Mouse (Mus musculus): ENCODE results near the gene Nab2. TPM values are rescaled to one million over a fixed set of nuclear protein-coding genes. Genes with fewer than 3 reads are reported as not detected.

Gene Nab2
- total RNA-seq, 2 experiments from 2014 or later, result 19.7 to 32.0 TPM

DNA sequence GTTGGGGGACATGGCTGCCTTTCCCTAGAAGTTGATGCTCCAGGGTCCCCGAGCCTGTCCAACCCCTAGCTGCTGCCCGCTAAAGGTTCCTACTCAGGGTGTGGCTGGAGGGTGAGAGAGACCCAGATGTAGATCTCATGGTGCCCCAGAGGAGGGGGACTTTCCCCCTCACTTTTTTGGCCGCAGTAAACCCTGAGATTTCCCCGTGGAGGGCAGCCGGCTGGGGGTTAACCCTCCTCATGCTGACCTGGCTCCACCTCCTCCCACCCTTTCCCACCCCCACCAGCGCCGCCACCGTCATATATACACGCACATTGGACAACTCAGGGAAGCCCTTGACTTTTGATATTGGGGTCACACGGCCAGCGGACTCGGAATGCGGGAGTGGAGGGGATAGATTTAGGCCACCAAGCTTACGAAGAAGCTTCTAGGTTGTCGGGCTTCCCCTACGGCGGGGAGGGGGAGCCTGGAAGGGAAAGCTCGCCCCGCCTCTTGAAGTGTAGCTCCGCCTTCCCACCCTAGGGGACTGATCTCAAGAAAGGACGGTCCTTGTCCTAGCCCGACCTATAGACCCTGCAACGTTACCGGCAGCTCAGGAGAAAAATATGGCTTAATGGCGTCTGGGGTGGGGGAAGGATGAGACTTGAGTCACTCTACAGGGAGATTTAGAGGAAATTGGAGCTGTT, 24.7 kb downstream of the Nab2 start:
- DNase-seq, result peak; percentile 88 to 91

DNA sequence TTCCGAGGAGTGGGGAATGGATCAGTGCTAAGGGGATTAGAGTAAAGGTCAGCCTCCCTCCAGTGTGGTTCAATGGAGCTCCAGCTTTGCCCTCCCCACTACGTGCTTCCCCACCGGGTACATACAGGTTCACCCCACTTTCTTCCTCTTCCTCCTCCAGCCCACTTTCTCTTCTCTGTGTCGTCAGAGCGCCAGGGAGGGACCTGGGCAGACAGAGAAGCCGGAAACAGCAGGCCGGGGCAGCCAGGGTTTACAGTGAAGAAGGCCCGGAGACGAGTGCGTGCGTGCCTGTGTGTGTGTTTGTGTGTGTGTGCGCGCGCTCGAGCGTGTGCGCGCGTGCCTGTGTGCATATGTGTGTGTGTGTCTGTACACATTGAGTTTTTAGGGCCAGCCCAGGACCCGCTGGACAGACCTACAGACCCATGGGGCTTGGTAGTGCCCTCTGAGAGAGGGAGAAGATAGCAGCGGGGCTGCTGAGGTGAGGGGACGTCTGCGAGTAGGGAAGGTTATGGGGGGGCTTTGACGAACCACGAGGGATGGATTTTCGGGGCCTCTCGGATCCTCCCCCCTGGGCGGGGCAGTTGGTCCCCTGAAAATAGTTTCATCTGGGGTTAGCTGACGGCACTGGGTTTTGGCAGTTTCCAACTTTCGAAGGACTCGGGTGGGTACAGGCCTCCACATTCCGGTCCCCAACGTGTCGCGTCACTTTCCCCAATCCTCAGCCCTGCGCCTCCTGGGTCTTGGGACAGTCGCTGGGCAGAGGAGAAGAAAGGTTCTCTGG, 25.4 kb downstream of the Nab2 start, which contains the start of gene Stat6:
Gene Stat6, plus strand, starts transcription at position 215 of the 781 bp plus-strand sequence.
- peak; percentile 86 to 89 for DNase-seq

DNA sequence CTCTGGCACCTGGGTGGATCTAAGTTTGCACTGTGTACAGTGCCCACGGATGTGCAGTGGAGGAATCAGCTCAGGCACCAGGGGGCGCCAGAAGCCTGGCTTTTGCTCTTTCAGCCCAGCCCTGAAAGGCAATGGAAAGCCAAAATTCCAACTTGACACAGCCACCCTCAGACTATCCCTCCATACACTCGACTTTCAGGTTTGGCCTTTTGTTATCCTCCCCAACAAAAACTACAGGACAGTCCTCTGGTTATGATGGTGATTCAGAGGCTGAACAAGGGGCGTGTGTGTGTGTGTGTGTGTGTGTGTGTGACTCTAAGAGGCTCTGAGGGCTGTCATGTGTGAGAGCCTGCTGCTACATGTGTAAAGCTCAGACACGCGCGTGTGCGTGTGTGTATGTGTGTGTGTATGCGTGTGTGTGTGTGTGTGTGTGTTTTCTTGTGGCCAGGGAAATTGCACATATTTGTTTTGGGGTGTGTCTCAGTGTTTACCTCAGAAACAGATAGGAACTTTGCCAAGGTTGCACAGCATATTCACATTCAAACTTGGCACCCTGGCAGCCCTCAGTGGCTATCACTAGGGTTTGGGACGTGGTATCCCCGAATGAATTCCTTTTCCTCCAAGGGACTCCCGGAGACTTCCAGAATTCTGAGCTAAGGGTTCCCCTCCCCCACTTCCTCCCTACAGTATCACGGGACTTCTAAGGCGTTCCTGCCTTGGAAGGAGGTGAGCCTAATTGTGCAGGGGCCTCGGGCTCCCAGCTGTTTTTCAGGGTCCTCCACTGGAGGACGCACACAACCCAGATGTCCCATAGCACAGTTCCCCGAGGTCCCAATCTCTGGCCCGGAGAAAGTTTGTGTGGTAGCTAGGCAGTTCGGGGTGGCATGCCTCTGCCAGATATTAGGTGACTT, 26.3 kb downstream of the Nab2 start:
- peak; percentile 93 to 97 for DNase-seq

DNA sequence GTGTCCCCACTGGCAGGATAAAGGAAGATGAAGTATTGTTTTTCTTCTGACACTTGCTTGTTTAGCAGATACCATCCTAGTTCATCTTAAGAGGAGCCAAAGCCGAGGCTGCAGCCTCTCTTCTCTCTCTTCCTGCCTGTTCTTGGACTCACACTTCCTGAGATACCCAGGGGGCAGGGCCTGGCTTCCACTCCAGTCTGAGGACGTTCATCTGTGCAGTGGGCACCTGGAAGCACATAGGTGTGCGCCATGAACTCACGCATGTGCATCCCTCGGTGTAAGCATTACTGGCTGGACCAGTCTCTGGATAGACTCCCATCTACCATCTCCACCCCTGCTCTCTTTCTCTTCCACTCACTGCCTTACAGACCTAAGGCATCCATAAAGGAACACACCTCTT, 27.9 kb downstream of the Nab2 start:
- DNase-seq, result no peak

DNA sequence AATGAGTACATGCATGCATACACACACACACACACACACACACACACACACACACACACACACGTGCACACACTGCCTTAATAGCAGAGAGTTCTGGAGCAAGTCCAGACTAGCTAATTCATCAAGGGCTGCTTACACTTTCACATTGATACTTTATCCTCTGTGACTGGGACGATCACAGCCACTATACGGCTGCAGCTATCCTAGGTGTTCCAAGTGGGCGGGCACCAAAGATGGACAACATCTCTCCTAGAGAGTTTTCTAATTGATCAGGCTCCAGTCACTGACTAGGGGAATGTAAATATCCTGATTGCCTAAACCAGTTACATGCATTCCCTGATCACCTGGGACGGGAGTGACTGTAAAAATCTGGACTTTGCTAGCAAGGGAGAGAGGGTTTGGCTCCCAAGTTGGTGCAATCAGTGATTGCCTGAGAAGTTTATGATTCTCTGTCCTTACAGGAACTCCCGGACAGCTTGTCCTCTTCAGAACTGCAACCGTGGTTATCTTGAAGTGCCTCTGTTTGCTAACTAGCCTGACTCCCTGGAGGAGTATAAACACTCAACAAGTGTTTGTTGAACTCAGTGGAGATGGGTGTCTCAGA, 35.6 kb downstream of the Nab2 start:
- no peak for DNase-seq

DNA sequence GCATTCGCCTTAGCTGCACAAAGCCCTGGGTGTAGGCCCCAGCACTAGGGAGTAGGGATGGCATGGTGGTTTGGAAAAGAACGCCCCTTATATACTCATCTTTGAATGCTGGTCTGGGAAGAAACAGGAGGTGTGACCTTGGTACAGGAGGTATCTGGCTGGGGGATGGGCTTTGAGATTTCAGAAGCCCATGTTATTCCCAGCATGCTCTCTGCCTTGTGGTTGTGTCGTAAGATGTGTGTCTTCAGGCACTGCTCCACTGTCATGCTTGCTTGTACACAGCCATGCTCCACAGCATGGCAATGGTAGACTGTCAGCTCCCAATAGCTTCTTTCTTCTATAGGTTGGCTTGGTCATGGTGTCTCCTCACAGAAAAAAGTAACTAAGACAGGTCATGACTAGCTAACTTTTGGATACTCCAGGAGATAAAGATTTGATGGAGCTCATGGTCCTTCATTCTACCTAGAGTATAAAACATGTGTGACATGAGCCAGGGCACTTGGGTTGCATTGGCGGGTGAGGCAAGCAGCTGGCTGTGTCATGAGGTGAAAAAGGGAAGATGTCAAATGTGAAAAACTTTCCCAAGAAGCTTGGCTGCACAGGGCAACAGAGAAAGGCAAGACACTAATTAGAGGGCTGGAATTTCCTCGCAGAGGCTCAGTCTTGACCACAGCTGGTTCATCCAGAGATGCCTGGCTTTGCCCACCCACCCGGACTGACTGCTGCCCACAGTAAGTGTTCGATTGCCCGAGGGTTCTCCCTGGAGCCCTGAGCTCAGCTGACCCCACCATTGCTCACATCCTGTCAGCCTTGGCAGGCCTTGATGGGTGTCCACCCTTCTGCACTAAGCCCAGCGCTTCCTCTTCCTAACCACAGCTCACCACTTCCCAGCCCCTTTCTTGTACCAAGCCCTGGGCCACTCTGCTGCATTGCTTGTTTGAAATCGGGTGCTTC, 36.8 kb downstream of the Nab2 start:
- DNase-seq, result peak in 1 of 2 experiments; percentile 30

DNA sequence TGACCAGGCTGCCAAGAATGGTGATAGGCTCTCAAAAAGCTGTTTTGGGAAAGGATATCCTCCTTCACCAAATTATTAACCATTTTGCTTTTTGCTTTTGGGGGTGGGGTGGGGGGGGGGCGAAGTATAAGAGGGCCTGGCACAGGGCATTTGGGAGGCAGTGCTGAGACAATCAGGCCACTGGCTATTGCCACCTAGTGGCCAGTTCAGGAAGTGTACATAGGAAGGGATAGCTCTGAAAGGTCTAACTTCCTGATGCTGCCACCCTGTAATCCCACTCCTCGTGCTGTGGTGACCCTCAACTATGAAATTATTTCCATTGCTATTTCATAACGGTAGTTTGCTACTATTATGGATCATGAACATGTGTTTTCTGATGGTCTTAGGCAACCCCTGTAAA, 41.9 kb downstream of the Nab2 start:
- DNase-seq, result peak in 1 of 2 experiments; percentile 46

DNA sequence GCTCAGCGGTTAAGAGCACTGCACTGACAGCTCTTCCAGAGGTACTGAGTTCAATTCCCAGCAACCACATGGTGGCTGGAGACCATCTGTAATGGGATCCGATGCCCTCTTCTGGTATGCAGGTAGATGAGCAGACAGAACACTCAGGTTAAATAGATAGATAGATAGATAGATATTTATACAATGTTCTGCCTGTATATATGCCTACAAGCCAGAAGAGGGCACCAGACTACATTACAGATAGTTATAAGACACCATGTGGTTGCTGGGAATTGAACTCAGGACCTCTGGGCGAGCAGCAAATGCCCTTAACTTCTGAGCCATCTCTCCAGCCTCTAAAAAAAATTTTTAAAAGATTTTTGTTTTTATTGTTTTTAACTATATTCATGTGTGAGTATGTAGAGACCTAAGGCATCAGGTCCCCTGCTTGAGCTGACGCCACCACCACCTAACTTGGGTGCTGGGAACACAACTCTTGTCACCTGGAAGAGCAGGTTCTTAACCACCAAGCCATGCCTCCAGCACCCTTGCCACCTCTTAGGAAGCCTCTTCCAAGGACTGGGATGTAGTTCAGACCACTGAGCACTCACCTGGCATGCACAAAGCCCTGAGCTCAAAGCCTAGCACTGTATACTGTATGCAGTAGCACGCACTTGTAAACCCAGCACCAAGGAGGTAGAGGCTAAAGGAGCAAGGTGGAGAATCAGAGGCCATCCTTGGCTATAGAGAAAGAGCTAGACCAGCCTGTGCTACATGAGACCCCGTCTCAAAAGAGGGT, 44.7 kb downstream of the Nab2 start:
- DNase-seq, result no peak

DNA sequence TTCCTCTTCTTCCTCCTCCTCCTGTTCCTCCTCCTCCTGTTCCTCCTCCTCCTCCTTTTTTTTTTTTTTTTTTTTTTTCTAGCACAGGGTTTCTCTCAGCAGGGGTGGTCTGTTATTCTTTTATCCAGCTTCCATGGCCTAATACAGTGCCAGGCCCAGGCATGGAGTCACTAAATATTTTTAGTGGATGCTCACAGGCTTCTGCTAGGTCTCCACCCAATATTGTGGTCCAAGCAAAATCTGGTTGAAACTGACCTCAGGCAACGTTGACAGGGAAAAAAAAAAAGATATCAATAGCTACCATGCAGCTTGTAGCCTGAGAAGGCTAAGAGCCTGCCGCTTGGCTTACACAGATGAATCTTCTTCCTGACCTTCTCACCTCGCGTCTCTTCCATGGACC, 45.7 kb downstream of the Nab2 start:
- DNase-seq, result no peak

DNA sequence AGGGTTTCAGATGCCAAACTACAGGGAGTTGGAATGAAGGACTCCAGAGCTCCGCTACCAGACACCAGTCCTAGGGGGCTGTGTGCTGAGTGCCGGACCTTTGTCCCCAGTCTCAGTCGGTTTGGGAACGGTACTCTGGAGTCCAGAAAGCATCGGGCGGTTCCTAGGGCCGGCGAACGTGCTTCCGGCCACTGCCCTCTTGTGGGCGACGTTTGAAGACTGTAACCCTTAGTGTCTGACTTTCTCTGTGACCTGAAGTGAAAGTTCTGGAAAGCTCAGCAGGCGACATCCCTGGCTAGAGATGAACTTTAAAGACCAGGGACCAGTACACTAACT, 46.3 kb downstream of the Nab2 start:
- DNase-seq, result peak; percentile 85 to 86

DNA sequence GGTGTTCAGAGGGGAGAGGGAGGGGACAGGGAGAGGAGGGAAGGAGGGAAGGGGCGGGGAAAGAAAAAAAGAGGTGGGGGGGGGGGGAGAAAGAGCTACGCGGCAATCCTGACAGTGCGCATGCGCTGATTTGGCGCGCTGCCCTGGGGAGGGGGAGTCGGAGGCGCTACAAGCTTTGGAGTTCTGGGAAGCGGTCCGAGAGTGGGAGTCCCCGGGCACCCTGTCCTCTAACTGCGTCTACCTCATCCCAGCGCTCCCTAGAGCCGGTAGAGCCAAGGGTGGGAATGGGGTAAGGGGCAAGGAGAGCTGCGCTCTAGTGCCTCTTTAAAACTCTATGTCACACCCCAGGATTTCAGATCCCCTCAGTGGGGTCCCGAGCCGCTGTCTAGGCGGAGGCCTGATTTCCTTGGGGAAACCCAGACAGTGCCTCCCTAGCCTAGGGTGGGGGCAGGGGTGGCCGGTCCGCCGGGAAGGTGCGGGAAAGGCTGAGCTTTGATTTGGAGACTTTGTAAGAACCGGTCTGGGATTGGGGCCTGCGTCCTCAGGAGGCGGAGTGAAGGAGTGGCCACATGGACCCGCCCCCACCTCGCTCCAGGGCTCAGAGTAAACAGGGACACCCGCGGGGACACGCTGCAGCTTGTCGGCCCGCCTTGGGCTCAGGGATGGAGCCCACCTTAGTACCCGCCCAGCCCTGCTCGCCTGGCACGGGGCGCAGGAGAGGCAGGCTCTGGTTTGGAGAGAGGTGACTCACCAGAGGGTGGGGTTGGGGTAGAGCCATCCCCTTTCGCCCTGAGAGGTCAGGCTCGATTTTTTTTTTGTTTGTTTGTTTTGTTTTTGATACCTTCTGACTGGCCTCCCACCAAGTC, 46.9 kb downstream of the Nab2 start:
- DNase-seq, result peak; percentile 92 to 93

DNA sequence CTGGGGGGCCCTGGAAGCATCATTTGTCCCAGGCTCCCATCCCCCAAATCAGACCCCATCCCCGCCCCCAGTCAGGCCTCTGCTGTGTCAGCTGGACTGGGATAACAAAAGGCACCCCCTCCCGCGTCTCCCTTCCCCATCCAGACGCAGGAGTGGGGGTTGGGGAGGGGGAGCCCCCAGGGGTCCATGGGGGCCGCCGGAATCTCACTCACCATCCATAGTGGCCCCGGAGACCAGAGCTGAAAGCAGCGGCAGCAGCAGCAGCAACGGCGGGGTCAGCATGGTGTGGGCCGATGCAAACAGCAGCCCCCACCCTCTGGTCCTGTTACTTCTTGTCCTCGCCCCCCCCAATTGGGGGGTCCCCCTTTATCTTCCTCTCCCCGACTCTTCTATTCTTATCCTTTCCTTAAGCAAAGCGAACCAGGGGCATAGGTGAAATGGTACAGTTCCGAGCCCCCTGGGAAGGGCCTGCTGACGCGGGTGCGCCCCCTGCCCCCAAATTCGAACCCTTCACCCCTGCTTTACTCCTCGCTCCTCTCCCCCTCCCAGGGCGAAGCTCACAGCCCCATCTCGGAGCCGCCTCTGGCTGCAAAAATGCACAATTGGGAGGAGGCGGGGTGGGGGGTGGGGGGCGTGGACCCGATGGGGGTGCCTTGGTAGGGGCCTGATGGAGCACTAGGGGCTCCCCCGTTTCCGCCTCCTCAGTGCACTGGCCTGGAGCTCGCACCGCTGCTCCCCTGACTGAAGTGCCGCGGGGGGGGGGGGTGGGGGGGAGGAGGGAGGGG, 47.8 kb downstream of the Nab2 start, which contains the start of gene Lrp1:
Gene Lrp1, minus strand, starts transcription at position 743 of the 785 bp plus-strand sequence.
- peak; percentile 35 to 58 for DNase-seq

DNA sequence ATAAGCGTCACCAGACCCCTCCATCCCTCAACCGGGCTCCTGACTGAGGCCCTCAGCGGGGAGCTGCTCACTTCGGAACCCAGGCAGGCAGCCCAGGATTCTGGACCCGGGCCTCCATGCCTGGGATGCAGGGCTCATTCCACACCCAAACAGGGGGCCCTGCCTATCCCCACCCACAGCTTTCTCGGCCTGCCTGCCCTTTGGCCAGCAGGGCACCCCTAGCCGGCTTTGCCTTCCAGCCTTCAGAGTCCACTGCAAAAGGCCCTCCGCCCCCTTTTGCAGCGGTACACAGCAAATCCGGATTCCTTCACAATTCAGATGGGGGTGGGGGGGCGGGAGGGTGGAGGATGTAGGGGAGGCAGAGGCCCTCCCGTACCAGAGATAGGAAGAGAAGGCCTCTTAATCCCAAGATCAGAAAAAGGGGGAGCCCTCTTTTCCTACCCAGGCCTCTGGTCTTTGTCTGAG, 48.4 kb downstream of the Nab2 start:
- peak in 1 of 2 experiments; percentile 40 for DNase-seq

DNA sequence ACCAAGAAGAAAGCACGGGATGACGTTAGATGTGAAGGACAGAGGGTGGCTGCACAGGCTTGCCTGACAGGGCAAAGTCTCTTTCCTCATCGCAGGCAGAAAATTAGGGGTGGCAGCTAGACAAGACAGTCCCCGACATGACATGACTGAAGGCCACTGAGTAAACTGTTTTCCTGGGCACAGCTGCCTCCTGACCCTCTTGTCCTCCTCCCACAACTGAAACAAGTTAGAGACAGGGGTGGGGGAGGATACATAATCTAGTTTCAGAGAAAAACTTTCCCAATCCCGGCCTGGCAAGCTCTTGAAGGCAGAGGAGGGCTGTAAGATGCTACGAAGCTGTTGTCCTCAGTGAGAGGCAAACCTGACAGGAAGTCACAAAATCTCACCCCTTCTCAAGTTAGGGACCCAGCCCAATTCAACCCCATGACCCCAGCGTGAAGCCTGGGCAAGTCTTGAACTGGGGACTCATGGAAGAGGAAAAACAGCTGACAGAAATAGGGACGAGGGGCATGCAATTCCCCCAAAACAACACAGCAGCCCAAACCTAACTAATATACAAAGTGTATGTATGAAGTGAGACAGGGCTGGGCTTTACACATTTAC, 49.1 kb downstream of the Nab2 start:
- DNase-seq, result peak in 1 of 2 experiments; percentile 24

DNA sequence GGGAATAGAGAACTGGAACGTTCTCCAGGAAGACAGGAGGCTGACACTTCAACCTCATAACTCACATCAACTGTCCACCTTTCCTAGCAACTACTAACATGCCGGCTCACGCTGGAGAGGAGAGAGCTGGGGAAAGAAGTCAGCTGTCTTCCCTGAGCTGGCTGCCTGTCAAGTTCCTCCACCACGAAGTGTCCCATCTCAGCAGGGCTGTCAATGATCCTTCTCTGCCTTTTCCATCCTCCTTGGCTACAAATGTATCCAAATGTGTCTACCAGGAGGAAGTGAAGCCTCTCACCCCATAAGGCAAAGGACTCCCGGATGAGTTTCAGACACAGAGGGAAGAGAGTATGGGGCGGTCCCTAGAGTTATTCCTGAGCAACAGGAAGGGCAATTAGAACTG, 50.2 kb downstream of the Nab2 start:
- DNase-seq, result peak; percentile 40 to 41

DNA sequence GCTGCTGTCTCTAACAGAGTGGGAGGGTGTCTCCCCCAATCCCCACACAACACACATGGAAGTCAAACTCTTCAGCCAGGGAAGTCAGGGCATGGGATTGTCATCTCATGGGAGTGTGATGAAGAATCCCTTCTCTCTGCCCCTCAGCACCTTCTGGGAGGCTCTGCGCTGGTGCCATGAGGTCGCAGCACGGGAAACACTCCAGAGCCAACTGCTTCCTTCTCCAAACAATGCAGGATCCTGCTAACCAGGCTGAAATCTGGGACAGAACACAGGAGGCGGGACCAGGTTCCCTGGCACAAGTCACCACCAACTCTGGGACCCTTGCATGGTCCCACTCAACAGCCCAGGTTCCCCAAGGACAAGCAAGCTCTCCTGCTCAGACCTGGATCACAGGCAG, 51.1 kb downstream of the Nab2 start:
- DNase-seq, result peak in 1 of 2 experiments; percentile 28

DNA sequence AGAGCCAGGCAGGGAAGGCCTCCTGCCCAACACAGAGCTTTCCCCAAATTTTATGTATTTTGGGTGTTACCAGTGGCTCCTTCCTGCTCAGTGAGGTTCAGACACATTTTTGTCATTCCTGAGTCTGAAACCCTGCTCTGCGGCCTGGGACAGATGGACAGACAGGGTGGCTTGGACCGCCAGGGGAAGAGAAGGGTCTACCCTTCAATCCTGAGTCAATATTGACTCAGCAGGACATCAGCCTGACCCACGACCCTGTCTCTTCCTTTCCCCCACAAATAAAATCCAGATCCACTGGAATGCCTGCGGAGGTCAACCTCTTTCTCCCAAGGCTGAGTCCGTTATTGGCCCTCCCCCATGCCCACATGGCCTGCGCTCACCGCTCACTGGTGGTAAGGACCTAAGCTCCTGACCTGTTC, 52.1 kb downstream of the Nab2 start:
- DNase-seq, result peak in 1 of 2 experiments; percentile 65
